Mouse (Mus musculus): ENCODE data around the gene Ltb. TPM values are rescaled to one million over a fixed set of nuclear protein-coding genes. Genes with fewer than 3 reads are reported as not detected.

Ltb gene
- total and polyA plus RNA-seq, 3 experiments, result 1.1 to 1.5 TPM; not detected in 1

- H3K9me3 ChIP-seq (replicated peaks; ENCODE audit: insufficient read depth, low read length), result no peaks in the 10 kb centered on the region
- H3K4me1 ChIP-seq (ENCODE audit: control insufficient read depth in 1 of 2, insufficient read depth in 2 of 2, low read length in 2 of 2), result peaks cover 23 to 42% of the 10 kb centered on the region in 2 experiments
- no peak overlapping the region for H3K4me3 ChIP-seq (ENCODE audit: control insufficient read depth in 1 of 2, insufficient read depth in 1 of 2, low read depth in 2 of 2, low read length in 2 of 2)
- no peak overlapping the region for H3K9ac ChIP-seq (ENCODE audit: control insufficient read depth, low read depth, low read length, poor library complexity, severe bottlenecking)
- peaks cover 5% of the 10 kb centered on the region; the same call in 1 of the 2 replicates for H3K79me2 ChIP-seq (ENCODE audit: control insufficient read depth, insufficient read depth, low read length, poor library complexity)
- H3K27me3 ChIP-seq (ENCODE audit: control insufficient read depth in 1 of 2, insufficient read depth in 2 of 2, low read length in 2 of 2), result no peaks in the 10 kb centered on the region
- peak overlapping the region; percentile 58 for H3K27ac ChIP-seq (ENCODE audit: control insufficient read depth, low read depth, low read length)
- peak; percentile 81 for DNase-seq (ENCODE audit: low read depth, low spot score)
- TF ChIP-seq KAT2A (conservative IDR thresholded peaks at IDR 0.05; ENCODE audit: low read depth, low read length) (no peak), TBP (IDR thresholded peaks at IDR 0.05; ENCODE audit: low read depth, low read length) (peak; percentile 97), MAX (IDR thresholded peaks at IDR 0.05; ENCODE audit: low read length) (no peak), NELFE (IDR thresholded peaks at IDR 0.05; ENCODE audit: low read depth, low read length) (no peak), SMC3 (IDR thresholded peaks at IDR 0.05; ENCODE audit: low read depth, low read length) (no peak), GABPA (IDR thresholded peaks at IDR 0.05; ENCODE audit: low read depth, low read length) (no peak), MAFK (IDR thresholded peaks at IDR 0.05; ENCODE audit: borderline replicate concordance, low read depth, low read length) (no peak), CHD2 (IDR thresholded peaks at IDR 0.05; ENCODE audit: low read length) (no peak), CTCF (IDR thresholded peaks at IDR 0.05 in 2 of 3, conservative IDR thresholded peaks at IDR 0.05 in 1 of 3; ENCODE audit: control insufficient read depth in 1 of 3, insufficient read depth in 1 of 3, low read depth in 2 of 3, low read length in 3 of 3, poor library complexity in 1 of 3, severe bottlenecking in 1 of 3) (no peak), ZNF384 (IDR thresholded peaks at IDR 0.05; ENCODE audit: low read depth, low read length) (peak; percentile 65), EP300 (IDR thresholded peaks at IDR 0.05; ENCODE audit: low read depth in 1 of 2, low read length in 2 of 2) (no peak), BHLHE40 (IDR thresholded peaks at IDR 0.05; ENCODE audit: borderline replicate concordance, low read depth, low read length) (no peak), ETS1 (IDR thresholded peaks at IDR 0.05; ENCODE audit: low read depth, low read length) (0 out of 2 replicates have a peak, but pooled peaks have one; percentile 33), POLR2AphosphoS5 (IDR thresholded peaks at IDR 0.05; ENCODE audit: borderline replicate concordance, low read depth, low read length) (no peak), NRF1 (IDR thresholded peaks at IDR 0.05; ENCODE audit: insufficient read depth, low read depth, low read length, poor library complexity, severe bottlenecking) (no peak), SIN3A (IDR thresholded peaks at IDR 0.05; ENCODE audit: low read length) (no peak), RCOR1 (IDR thresholded peaks at IDR 0.05; ENCODE audit: low read depth, low read length) (no peak), MAZ (IDR thresholded peaks at IDR 0.05; ENCODE audit: low read depth, low read length) (no peak), USF1 (IDR thresholded peaks at IDR 0.05; ENCODE audit: low read depth, low read length) (no peak), ZC3H11A (IDR thresholded peaks at IDR 0.05; ENCODE audit: low read depth, low read length) (no peak), TCF12 (IDR thresholded peaks at IDR 0.05; ENCODE audit: low read depth, low read length) (no peak), GATA1 (IDR thresholded peaks at IDR 0.05; ENCODE audit: low read depth, low read length) (no peak), ZMIZ1 (IDR thresholded peaks at IDR 0.05; ENCODE audit: low read depth, low read length) (no peak)
- H3K36me3 ChIP-seq (ENCODE audit: control insufficient read depth in 1 of 2, insufficient read depth in 2 of 2, low read length in 2 of 2), result peaks cover 0 to 32% of the 10 kb centered on the region in 2 experiments; a peak in 2 of 4 replicates
Measured at GRCm38 (mm10) chr17:35192924-35193323, 1.3 kb upstream of the Ltb start.
